Mouse (Mus musculus) embryo, embryonic 10.5 days (tissue): ENCODE results near the gene Sh3gl1.
"Not testable (repeated sequence)": the region's sequence is repeated elsewhere in the genome, so short reads cannot be mapped to it uniquely, and the experiment has no call there.

ENCODE experiments used
- DNase-seq: peaks from one replicate; pipeline ENCODE4 v3.0.0-alpha.2; 2015; ENCODE audit warnings: low spot score

Sh3gl1 gene

DNA sequence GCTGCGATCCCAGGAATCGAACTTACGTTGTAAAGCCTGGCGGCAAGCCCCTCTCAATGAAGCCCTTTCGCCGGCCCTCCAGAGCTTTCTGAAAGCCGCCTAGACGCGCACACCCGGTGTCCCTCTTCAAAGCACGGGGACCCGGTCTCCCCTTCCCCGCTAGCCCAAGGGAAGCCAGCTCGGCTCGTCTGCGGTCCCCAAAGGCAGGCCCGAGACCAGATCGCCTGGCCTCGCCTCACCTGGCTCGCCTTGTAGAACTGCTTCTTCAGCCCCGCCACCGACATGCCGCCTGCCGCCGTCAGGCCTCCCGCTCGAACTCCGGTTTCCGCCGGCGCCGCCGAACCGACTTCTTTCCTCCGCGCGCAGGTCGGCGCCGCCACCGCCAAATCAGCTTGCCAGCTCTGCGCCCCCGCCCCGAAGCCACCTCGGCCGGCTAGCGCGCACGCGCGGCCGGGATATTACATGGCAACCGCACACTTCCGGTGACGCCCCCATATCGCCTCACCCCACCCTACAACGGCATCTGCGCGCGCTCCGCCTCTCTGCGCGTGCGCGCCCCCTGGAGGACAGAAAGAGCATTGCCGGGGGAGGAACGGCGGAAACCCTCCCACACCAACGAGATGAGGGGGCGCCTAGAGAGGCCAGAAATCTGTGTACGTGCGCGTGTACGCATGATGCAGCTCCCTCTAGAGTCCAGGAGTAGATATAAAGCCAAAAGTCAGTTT is at the start of gene Sh3gl1:
TSS of gene Sh3gl1 (minus strand) at position 460 of the 725 bp plus-strand sequence.
- DNase-seq: peak; percentile 97

DNA sequence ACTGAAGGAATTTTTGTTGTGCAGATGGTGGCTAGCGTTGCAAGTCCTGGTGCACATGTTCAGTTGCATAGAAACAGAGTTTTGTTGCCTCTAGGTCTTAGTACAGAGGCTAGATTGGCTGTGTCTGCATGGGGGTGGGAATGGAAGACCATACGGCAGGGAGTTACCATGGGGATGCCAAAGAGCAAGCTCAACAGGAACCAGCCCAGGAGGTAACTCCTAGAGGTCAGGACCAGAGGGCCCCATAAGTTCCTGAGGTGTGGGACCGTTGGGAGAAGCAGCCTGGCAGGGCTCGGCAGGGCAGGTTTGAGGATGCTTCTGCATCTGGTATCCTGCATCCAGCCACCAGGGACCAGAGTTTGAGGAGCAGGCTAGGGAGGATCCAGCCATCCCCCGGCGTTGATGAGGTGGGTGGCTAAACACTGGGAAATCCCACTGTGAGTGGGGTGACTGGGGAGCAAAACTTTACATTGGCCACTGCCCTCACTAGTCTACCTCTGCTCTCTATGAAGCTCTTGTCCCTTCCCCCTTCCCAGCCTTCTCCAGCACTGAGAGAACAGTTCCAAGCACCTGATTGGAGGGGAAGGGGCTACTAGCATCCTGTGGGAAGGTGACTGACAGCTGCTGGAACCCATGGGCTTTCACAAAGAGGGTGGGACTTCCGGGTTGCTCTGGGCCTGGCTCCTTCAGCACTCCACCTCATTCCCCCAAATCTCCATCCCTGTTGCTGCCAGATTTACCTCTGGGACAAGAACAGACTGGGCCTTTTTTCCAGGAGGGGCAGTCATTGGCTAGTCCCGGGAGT is 44.5 kb upstream of the Sh3gl1 start:
- peak; percentile 94 for DNase-seq

DNA sequence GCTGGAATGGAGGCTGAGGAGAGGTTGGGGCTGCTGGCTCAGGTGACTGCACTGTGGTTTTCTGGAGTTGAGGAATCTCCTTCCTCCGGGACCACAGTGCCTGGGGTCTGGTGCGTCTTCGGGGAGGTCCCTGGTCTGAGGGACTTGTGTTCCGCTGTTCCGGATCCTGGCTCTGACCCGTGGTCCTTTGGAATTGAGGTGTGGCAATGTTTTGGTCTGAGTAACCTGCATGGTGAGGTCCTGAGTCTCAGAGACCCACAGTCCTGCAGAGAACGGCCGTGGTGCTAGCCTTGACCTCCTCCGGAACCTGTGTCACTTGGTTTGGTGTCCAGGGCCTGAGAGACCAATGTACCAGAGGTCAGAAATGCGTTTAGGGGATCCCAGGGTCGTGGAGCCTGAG is 43.5 kb upstream of the Sh3gl1 start:
- no peak for DNase-seq

DNA sequence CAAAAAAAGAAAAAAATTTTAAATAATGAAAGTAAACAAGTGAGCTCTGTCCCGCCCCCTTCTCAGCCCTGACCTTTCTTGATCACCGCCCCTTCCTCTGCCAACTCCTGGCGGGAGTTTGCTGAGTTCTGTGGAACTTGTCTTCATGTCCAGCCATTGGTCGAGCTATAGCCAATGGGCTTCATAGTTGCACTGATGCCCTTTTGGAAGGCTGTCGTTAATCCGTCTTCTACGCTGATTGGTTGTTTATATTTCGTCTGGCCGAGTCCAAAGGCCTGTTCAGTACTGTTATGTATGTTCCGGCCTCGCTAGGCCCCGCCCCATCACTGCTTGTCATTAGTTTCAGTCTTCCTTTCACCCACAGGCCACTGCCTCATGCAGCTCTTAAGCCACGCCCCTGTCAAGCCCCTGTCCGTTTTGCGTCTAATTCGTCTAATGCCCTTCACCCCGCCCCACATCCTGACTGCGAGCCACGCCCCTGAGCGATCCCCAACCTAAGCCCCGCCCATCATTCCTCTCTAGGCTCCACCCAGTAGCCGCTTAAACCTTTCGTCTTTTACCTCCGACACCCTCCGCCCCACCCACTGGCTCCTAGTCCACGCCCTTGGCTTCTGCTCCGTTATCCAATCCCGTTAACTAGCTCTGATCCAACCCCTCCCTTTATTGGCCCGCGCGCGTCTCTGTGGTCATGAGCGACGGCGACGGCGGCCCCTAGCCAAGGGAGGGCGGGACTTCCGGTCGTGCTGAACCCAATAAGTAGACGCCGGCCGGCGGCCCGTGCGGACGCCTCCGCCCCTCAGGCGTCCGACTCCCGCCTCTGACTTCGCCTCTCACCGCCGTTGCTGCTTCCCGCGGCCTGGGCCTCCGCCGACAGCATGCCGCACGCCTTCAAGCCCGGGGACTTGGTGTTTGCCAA is 42.7 kb upstream of the Sh3gl1 start, which contains the start of gene Hdgfl2:
TSS of gene Hdgfl2 (plus strand) at position 755 of the 916 bp plus-strand sequence.
- DNase-seq: peak; percentile 100

GRCm38 (mm10) chr17:56078361-56078760 is 41.9 kb upstream of the Sh3gl1 start:
- DNase-seq: not testable (repeated sequence)

DNA sequence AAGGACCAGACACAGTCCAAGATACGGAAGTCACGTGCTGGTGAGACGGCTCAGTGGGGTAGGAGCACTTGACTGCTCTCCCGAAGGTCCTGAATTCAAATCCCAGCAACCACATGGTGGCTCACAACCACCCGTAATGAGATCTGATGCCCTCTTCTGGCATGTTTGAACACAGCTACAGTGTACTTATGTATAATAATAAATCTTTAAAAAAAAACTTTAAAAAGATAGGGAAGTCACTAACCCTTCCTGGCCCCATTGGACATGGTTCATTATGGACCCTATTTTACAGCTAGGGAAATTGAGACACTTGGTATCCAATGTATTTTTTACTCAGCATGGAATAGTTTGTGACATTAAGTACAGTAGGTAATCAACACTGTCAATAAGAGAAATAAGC is 41.1 kb upstream of the Sh3gl1 start:
- DNase-seq: no peak

GRCm38 (mm10) chr17:56074827-56075208 is 38.4 kb upstream of the Sh3gl1 start, which contains the start of gene Ubxn6:
TSS of gene Ubxn6 (minus strand) at chr17:56075028.
- peak; percentile 98 for DNase-seq

- peak; percentile 93 for DNase-seq
Observed at GRCm38 (mm10) chr17:56074097-56074826, 37.8 kb upstream of the Sh3gl1 start.

DNA sequence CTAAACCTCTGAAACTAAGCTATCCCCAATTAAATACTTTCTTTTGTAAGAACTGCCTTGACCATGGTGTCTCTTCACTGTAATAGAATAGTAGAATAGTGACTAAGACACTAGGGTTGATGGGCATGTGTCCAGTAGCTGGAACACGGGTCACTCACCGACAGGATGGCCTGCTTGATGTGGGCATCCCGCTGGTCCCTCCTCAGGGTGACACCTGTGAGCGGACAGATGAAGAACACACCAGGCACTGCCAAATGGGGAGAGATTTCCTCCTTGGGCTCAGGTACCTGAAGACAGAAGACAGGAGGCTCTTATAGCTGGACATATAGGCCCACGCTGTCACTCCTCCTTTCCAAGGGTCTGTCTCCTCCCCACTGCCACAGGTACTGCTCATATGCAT is 35.8 kb upstream of the Sh3gl1 start:
- no peak for DNase-seq

DNA sequence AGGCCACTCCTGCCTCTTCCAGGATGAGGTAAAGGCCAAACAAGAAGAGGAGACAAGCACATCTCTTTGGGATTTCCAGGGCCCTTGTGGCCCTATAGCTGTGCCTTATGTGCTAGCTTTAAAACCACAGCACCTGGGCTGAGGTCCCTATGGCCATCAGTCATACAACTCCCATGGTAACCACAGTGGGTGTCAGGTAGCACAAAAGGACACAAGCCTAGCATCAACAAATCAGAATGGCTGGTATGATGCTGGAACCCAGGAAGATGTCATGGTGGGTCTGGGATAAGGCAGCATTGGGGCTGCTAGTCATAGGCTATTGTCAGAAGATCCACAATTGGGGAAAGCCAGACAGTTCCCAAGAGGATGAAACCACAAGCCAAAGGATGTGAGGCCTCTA is 34.7 kb upstream of the Sh3gl1 start:
- DNase-seq: no peak

- DNase-seq: no peak
Observed at GRCm38 (mm10) chr17:56069066-56069465, 32.6 kb upstream of the Sh3gl1 start.

DNA sequence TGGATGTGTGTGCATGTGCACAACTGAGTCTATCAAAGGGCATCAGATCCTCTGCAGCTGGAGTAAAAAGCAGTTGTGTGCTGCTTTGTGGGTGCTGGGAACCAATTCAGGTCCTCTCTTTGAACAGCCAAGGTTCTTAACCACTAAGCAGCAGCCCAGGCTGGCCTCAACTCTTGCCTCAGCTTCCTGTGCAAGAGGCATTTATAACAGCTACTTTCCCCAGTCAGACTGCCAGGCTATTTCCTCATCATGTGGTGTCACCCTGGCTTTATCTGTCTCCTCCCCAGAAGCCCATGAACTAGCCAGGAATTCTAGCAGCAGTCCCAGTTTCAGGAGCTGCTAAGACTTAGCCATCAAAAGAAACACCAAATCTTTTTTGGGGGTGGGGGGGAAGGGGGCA is 30.0 kb upstream of the Sh3gl1 start:
- DNase-seq: no peak

DNA sequence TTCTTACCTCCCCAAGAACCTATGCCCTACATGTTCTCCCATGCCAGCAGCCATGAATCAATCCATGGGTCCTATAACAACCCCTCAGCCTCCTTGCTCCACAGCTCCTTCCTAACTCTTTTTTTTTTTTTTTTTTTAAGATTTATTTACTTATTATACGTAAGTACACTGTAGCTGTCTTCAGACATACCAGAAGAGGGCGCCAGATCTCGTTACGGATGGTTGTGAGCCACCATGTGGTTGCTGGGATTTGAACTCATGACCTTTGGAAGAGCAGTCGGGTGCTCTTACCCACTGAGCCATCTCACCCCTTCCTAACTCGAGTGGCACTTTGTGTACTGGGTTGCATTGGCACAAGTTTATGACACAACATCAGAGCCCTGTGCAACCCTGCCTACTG is 29.3 kb upstream of the Sh3gl1 start:
- not testable (repeated sequence) for DNase-seq

DNA sequence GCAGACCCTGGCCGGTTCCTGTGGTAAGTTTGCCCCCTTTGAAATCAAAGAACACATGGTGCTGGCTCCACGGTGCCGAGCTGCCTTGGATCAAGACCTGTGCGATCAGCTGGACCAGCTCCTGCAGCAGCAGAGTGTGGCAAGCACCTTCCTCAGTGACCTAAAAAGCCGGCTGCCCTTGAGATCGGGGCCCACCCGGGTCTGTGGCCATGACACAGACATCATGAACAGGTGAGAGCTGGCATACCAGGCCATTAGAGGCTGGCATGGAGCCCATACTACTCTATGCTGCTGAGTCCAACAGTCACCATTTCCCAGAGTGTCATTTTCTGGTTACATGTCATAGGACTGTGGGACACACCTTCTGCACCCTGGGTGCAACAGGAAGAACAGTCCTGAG is 25.6 kb upstream of the Sh3gl1 start:
- no peak for DNase-seq

DNA sequence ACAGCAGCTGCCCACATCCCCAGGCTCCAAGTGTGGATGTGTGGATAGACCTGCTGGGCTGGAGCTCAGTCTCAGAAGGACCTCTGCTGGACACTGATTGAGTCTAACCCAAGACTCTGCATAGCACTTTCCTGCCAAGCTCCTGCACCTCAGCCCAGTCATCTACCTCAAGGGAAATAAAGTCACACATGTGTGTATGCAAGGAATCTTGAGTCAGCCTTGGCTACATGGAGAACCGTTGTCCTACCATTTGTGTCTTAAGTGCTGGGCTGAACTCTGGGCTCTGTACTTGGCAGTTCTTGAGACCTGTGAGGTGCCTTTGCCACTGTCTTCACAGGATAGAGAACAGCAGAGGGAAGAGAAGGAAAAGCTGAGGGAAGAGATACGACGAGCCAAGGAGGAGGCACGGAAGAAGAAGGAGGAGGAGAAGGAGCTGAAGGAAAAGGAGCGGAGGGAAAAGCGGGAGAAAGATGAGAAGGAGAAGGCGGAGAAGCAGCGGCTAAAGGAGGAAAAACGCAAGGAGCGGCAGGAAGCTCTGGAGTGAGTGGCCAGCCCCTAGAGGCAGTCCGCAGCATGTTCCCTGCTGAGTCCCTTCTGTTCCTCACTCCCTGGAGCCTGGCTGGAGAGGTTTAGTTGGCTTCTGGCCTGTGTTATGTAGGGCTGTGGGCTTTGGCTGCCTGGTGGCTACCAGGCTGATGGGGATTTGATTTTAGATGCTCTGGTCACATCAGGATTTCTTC is 21.1 kb upstream of the Sh3gl1 start:
- no peak for DNase-seq

- no peak for DNase-seq
Observed at GRCm38 (mm10) chr17:56055945-56056678, 19.7 kb upstream of the Sh3gl1 start.

- DNase-seq: no peak
Observed at GRCm38 (mm10) chr17:56054938-56055337, 18.5 kb upstream of the Sh3gl1 start.

DNA sequence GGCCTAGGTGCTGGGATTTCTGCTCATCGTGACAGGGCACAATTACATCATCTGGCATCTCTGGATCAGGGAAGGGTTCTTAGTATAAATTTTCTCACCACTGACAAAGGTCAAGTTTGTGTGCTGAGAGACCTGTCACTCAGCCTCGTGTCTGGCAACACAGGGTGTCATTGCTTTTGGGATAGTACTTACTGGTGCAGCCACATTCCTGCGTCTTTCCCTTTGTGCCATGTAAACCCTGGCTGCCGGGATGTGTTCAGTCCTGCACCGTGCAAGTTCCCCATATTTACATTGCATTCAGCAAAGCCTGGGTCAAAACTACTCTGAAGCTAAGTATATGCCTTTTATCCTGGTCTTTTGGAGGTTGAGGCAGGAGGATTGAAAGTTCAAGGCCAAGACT is 14.9 kb upstream of the Sh3gl1 start:
- DNase-seq: no peak

GRCm38 (mm10) chr17:56040857-56041163 is 4.4 kb upstream of the Sh3gl1 start:
- DNase-seq: no peak
